Mouse (Mus musculus) left cerebral cortex, postnatal 36 days (tissue): ENCODE results near the gene Ppa2. TPM values are rescaled to one million over a fixed set of nuclear protein-coding genes. Genes with fewer than 3 reads are reported as not detected.

Source experiments
- DNase-seq, 2 experiments: peaks; one replicate each; pipeline ENCODE4 v3.0.0; 2021 to 2022; ENCODE audit warnings: low spot score in 2 of 2, mixed read lengths in 1 of 2
- intact Hi-C: fragments of 180-260 bp; cut with DNase I; formaldehyde crosslinking; loops from one replicate; pipeline ENCODE4 v1.15.1; 2025
- total RNA-seq, 2 experiments: library from RNA; stranded (reverse); gene quantifications; 2 replicates each; pipeline ENCODE4 v1.2.3; 2021

Ppa2 gene
- total RNA-seq, 2 experiments from 2014 or later: 46.4 to 48.4 TPM

DNA sequence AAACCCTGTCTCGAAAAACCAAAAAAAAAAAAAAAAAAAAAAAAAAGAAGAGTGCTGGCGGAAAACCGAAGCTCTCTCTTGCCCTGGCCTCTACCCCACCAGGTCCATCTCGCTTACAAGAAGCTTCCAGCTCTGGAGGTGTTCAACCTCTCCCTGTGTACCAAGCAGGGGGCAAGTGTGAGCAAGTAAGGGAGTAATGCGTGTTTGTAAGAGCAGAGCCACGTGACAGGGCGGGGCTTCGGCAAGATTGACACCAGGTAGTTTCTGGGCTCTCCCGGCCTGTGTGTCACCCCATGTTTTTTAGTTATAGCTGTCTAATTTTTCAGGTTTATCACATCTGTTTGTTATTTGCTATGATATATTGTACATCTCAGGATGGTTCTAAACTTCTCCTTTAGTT, 56.2 kb downstream of the Ppa2 start:
- no peak for DNase-seq
- intact Hi-C loops: no loop called here

DNA sequence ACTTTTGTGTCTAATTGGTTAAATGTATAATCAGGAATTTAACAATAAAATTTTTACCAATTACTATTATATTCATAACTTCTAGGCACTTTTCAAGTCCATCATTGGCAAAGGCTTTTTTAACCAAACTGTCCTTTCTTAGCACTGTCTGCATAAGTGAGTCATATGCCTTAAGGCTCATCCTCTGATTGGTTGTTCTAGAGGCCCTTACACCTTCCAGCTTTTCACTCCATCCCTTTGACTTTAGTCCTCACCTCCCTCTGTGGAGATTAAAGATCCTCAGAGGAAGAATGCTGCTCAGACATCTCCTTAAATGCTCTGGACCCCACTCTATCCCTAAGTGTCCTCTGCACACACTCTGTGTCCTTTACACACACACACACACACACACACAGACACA, 68.3 kb downstream of the Ppa2 start:
- intact Hi-C loops: no loop called here
- DNase-seq: no peak

DNA sequence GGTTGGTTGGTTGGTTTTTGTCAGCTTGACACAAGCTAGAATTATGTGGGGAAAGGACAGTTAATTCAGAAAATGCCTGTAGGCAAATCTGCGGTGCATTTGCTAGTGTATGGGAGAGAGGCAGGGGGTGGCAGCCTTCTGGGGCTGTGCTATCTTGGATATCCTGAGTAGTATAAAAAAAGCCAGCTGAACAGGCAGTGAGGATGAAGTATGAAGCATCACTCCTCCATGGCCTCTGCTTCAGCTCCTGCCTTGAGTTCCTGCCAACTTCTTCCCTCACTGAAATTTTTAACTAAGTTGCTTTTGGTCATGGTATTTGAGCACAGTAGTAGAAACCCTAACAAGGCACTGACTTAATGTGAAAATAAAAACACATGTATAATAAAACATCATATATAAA, 70.1 kb downstream of the Ppa2 start:
- peak; percentile 8 to 23 for DNase-seq
- intact Hi-C loops: no loop called here

DNA sequence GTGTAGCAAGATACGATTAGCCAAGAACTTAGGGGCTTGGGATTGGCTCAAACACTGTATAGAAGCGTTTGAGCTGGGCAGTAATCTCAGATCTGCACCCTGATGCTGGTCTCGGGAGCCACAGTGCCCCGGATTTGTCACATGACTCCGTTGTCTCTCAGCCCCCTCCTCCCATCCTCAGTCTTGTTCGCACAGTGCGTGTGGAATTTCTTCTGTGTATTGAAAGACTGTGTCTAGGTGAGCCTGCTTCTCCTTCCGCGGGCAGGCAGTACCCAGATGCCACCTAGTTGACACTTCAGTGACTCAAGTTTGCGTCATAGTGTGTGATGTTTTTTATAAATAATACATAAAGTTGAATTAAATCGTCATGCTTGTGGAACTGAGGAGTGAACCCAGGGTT, 71.6 kb downstream of the Ppa2 start:
- intact Hi-C loops: no loop called here
- DNase-seq: no peak

DNA sequence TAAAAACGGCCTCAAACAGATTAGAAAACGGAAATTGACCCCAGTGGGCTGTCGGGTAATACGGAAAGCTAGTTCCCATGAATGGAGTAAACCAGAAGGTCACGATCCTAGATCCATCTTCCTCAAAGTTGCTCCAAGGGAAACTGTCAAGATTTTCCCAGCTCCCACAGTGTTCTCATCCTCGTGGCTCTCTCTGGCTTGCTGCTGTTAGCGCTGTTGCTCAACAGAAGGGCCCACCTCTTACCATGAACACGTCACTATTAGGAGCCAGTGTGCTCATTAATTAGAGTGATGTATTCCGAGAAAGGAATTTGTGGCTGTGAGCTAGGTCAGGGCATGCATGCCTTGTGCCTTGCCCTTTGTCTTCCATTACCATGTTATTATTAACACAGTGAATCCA, 72.2 kb downstream of the Ppa2 start:
- DNase-seq: no peak
- intact Hi-C loops: no loop called here

DNA sequence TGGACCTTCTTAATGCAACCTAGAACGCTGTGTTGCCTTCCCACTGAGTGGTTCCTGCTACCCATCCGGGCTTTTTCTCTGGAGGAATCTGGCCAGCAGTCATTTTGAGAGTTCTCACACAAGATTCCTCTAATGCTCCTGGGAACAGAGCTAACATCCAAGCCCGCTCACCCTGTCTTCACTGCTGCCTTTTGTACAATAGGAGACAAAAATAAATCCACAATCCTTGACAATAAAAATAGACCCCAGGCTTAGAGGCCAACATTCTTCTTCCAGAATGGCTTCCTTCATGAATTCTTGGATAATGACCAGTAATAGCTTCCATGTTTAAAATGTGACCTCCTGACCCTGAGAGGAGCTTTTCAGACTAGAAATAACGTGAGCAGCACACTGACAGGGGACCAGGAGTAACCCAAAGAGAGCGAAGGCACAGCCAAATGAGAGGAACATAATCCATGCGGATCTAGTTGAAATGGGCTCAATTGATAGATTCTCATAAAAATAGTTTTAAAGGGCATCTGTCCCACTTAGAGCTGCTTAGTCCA, 74.3 kb downstream of the Ppa2 start:
- no peak for DNase-seq
- intact Hi-C loops: no loop called here

DNA sequence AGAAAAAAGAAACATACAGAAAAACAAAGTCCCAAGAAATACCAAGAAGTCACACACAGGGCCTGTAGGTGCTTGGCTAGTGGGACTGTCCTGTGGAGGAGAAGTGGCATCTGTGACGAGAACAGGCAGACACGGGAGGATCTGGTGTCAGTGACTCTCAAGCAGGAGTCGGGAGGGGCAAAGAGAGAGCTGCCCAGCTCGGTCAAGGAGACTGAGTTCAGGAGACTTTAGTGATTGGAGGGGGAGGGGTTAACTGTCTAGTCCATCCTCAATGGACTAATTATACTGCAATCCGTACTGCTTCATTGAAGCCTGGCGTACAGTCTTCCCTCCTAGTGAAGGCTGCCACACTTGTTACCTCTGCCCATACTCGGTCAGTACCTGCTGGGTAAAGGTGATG, 77.4 kb downstream of the Ppa2 start:
- DNase-seq: no peak
- intact Hi-C loops: no loop called here

DNA sequence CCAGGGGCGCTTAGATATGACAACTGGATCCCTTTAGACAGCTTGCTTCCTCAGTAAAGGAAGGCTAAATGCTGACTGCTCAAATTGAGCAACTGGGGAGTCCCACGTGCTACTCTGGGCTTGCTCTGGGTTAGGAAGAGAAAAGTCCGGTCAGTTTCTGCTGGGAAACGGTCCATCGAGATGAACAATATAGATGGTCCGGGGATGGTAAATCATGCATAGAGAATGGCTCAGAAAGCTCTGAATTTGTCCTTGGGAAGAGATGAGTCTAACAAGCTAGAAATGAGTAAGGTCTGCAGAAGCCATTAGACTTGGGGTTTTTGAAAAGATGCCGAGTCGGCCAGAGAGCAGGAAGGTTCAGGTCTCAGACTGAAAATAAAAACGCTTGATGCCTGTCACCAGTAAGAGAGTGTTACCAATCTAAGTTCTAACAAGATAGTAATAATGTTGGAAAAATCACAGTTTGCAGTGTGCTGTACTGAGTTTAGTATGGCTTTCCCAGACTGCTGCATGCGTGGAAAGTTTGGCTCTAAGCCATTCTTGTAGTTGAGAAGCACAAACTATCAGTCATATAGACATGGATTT, 80.0 kb downstream of the Ppa2 start:
- DNase-seq: no peak
- intact Hi-C loops: no loop called here

DNA sequence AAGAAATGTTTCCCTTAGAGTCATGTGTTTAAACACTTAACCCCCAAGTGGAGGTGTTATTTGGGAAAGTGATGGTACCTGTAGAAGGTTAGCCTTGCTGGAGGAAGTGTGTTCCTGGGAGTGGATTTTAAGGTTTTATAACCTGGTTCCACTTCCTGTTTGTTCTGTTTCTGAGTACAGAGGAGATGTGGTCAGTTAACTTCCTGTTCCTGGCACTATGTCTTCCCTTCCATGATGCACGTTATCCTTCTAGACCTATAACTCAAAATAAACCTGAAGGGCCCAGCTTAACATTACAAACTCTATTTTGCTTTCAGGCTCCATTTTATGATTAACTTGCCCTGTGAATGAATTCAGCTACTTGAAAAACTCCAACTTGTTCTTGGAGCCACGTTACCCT, 84.6 kb downstream of the Ppa2 start:
- intact Hi-C loops: no loop called here
- DNase-seq: no peak

DNA sequence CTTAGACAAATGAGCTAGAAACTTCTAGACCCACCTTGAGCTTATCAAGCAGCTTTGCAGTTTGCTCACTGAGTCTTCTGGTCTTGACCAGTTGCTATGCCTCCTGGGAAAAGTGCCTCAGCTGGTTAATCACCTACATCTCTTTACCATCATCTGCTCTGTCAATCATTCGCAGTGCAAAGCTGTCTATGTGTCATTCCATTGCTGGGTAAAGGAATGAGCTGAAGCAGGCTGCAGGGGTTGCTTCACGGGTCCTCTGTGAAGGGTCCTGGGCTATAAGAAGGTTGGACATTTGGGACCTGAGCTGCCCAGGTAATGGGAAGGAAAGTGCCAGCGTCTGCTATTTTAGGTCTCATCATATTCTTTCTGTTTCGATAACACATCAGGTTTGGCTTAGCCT, 93.9 kb downstream of the Ppa2 start:
- no peak for DNase-seq
- intact Hi-C loops: no loop called here

DNA sequence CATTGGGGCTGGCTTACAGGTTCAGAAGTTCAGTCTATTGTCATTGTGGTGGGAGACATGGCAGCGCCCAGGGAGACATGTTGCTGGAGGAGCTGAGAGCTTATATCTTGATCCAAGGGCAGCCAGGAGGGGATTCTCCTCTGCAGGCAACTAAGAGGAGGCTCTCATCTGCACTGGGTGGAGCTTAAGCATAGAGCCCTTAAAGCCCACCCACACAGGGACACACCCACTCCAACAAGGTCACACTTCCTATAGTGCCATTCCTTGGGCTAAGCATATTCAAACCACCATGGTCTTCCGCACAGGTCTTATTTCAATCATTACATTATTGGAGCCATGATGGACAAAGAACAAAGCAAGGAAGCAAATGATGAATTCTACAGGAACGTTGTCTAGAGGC, 95.7 kb downstream of the Ppa2 start:
- intact Hi-C loops: no loop called here
- DNase-seq: no peak

DNA sequence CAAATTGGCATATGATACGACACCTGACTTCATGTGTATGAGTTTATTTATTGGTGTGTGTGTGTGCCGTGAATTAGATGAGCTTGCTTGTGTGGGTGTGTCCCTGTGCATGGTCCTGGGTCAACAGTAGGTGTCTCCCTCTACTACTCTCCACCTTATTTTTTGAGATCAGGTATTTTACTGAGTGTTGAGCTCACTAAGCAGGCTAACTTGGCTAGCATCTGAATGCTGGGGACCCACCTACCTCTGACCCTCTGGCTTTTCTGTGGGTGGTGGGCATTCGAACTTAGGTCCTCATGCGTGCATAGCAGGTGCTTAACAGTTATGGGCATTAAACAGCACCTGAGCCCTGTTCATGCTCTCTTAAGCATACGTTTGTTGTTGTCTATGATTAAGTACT, 96.3 kb downstream of the Ppa2 start:
- intact Hi-C loops: no loop called here
- no peak for DNase-seq

DNA sequence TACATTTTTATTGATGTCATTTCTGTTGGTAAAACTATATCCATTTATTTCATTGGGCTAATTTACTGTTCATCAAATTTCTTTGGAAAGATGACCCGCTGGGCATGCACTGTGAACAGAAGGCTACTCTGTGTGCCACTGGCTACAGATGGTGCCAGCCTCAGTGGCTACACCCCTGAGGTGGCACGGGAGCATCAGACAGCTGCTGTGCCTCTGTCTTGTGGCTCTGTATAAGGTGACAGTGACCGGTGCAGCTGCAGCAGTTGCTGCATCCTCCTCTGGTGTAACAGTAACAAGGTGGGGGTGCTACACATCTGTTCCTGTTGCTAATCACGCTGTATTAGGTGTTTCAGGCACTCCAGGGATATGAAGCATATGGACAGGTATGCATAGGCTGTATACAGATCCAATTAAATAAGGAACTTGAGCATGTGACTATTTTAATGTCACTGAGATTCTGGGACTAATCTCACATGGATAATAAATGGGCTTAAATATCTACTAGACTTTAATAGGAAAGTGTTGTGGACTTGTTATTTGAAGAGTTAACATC, 101.3 kb downstream of the Ppa2 start:
- intact Hi-C loops: no loop called here
- DNase-seq: no peak

DNA sequence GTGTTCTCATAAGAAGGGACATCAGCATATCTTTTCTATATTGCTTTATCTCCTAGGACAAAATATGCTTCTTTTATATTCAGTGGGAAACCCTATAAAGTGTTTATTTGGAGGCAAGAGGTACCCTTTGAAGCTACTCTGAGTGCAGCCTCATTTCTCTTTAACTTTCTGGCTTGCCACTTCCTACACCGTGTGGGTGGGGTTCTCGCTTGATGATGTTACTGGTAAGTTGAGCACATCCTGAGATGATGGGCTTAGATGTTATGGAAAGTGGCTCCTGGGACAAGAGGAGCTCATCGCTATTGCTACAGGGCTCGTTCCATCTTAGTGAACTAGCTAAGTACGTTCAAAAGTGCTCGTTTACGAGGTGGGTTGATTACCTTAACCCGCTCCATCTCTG, 101.9 kb downstream of the Ppa2 start:
- no peak for DNase-seq
- intact Hi-C loops: no loop called here

DNA sequence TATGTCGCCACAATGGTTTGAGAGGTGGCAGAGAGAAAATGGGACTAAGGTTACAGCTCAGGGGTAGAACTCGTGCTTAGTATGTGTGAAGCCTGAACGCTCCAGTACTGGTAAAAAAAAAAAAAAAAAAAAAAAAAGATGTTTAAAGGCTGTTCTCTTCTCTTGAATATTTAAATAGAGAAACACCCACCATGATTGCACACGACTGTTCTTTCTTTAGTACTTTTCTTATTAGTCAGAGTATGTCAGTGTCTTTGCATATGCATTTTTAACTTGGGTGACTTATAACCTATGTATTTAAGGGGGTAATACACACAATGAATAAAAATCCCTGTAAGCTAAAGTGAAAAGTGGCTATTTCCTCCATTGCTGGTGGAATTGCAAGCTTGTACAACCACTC, 104.8 kb downstream of the Ppa2 start:
- intact Hi-C loops: no loop called here
- DNase-seq: no peak

DNA sequence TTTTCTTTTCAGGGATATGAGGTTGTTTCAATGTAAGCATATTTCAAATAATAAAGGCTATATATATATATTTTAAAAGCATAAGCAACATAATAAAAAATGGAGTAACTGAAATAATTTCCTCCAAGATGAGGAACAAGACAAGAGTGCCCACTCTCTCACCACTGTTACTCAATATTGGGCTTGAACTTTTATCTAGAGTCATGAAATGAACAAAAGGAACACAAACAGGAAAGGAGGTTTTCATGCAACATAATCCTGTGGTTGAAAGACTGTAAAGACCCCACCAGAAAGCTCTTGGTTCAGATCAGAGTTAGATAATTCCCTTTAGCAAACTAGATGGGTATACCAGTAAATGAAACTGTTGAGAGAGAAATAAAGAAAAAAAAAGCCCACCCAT, 113.2 kb downstream of the Ppa2 start:
- intact Hi-C loops: no loop called here
- DNase-seq: no peak

Other genes with a start within 250 kb of the Ppa2 start
- gene Ints12, start 218.3 kb upstream of the Ppa2 start, total RNA-seq: 10 to 100 TPM; 11.3 to 12.7 TPM
- 1 to 10 TPM; 8.7 to 9.6 TPM for gene Gstcd, start 218.1 kb upstream of the Ppa2 start, total RNA-seq
- gene Arhgef38, start 75.2 kb upstream of the Ppa2 start, total RNA-seq: not detected
- 10 to 100 TPM; 28.5 to 53.7 TPM for gene Tet2, start 235.0 kb downstream of the Ppa2 start, total RNA-seq